Mouse (Mus musculus): ENCODE results near the gene Tbc1d20. TPM values are rescaled to one million over a fixed set of nuclear protein-coding genes. Genes with fewer than 3 reads are reported as not detected.

Tbc1d20 gene
- 10 to 100 TPM; 19.4 to 42.5 TPM for polyA plus RNA-seq (2012; fragmentation: generic; extraction: Trizol)

DNA sequence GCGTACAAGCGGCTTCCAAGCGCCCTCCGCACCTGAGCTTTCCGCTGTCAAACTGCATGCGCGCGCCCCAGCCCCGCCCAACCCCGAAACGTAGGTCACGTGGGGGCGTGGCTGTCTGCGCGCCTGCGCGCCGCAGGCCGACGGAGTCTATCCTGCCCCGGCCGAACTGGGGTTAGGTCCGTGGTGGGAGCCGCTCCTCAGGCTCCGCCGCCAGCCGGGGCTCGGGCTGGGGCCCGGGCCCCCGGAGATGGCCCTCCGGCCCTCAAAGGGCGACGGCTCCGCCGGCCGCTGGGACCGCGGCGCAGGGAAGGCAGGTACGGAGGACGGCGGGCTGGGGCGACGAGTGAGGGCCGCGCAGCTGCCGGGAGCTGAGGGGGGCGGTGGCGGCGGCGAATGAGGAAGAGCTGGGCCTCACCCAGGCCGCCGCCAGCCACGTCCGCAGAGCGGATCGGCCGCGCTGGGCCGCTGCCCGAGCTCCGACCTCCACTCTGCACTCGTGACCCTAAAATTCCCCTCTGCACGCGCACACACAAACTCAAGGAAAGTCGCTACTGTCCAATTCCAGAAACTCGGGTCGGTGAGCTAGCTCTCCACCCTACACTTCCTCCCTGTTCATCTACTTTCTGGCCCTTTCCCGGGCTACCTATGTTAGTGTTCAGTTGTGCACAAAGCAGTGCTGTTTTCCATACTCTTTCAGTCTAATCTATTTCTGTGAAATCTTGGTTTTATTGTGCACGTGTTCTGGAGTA is at the start of gene Tbc1d20:
TSS of gene Tbc1d20 (plus strand) at position 102 of the 749 bp plus-strand sequence.

DNA sequence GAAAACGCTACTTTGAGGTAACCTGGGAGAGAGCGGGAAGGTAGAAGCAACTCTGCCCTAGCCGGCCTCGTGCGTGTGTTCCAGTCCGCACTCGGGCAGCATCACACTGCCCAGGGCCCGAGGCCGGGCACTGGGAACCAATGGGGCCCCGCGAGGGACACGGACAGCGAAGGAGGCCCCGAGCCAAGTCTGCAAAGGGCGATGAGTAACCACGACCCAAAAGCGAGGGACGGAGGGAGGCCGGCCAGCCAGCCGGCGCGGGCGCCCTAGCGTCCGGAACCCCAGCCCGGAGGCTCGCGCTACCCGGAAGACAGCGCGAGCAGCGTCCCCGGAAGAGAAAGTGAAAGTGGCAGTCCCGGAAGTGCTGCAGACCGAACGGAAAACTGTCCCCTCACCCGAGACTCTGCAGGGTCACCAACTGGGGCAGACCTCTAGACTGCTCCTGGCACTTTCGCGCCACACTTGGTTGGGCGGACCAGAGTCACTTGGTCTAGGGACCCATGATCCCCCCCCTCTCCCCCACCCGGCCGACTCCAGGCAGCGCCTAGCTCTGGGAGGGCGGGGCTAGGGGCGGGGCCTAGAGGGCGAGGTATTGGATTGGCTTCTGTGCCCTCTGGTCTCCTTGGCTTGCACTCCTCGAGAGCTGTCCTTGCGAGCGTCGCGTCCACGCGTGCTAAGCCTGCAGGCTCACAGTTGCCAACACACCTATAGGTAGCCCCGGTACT is 38.6 kb downstream of the Tbc1d20 start, which contains the start of gene Rbck1:
TSS of gene Rbck1 (minus strand) at position 553 of the 725 bp plus-strand sequence.

DNA sequence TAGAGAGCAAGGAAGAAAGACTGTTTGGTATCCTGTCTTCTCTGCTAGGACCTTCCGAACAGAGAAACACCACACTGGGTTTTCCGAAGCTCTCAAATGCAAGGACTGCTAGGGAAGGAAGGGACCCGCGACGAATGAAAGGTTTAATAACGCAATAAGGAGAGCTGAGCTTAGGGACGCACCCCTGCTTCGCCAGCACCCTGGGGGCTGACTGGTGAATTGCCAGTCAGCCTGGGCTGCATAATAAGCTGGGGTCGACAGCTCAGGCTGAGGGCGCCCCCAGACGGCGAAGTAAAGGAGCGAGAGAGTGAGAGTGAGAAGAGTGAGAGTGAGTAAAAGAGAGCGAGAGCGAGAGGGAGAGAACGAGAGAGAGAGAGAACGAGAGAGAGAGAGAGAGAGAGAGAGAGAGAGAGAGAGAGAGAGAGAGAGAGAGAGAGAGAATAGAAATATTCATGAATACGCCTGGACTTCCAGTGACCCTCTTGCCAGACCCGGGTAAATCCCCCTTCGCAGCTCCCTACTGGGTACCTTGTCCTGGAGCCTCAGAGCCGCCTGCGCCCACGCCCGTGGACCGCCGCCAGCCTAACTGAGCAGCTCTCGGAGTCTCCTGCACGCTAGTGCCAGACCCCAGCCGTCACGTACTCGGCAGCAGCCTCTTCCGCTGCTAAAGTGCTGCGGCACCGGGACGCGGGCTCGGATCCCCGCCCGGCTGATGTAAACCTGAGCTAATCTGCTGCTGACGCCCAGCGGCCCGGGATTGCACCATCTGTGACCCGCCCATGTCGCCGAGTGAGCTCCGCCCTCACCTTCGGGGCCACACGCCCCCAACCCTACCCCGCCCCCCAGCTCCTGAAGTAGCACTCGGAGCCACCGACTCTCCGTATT is 49.9 kb downstream of the Tbc1d20 start, which contains the start of gene Trib3:
TSS of gene Trib3 (minus strand) at position 704 of the 885 bp plus-strand sequence.

Other genes with a start within 250 kb of the Tbc1d20 start
- not detected for gene Scrt2, start 212.3 kb upstream of the Tbc1d20 start, polyA plus RNA-seq (2012; fragmentation: generic; extraction: Trizol)
- 10 to 100 TPM; 18.0 to 24.9 TPM for gene Srxn1, start 188.3 kb upstream of the Tbc1d20 start, polyA plus RNA-seq (2012; fragmentation: generic; extraction: Trizol)
- gene Tcf15, start 150.3 kb upstream of the Tbc1d20 start, polyA plus RNA-seq (2012; fragmentation: generic; extraction: Trizol), result not detected
- 10 to 100 TPM in 1 of 2 experiments, 1 to 10 TPM in 1; 3.3 to 25.6 TPM for gene Csnk2a1, start 67.0 kb upstream of the Tbc1d20 start, polyA plus RNA-seq (2012; fragmentation: generic; extraction: Trizol)
- 10 to 100 TPM; 59.3 to 79.2 TPM for gene Rbck1, start 38.8 kb downstream of the Tbc1d20 start, polyA plus RNA-seq (2012; fragmentation: generic; extraction: Trizol)
- 1 to 10 TPM; 3.7 to 5.4 TPM for gene Trib3, start 50.2 kb downstream of the Tbc1d20 start, polyA plus RNA-seq (2012; fragmentation: generic; extraction: Trizol)
- not detected for gene Nrsn2, start 82.8 kb downstream of the Tbc1d20 start, polyA plus RNA-seq (2012; fragmentation: generic; extraction: Trizol)
- gene Sox12, start 104.2 kb downstream of the Tbc1d20 start, polyA plus RNA-seq (2012; fragmentation: generic; extraction: Trizol), result 1 to 10 TPM; 6.7 to 9.7 TPM
- gene Zcchc3, start 121.2 kb downstream of the Tbc1d20 start, polyA plus RNA-seq (2012; fragmentation: generic; extraction: Trizol), result under 1 TPM; 0.26 to 0.84 TPM
- not detected for gene 6820408C15Rik, start 121.8 kb downstream of the Tbc1d20 start, polyA plus RNA-seq (2012; fragmentation: generic; extraction: Trizol)
- gene Defb23, start 170.8 kb downstream of the Tbc1d20 start, polyA plus RNA-seq (2012; fragmentation: generic; extraction: Trizol), result not detected
- not detected for gene Defb20, start 183.2 kb downstream of the Tbc1d20 start, polyA plus RNA-seq (2012; fragmentation: generic; extraction: Trizol)
- not detected for gene Defb22, start 196.3 kb downstream of the Tbc1d20 start, polyA plus RNA-seq (2012; fragmentation: generic; extraction: Trizol)
- not detected for gene Defb26, start 217.9 kb downstream of the Tbc1d20 start, polyA plus RNA-seq (2012; fragmentation: generic; extraction: Trizol)
- gene Defb28, start 224.4 kb downstream of the Tbc1d20 start, polyA plus RNA-seq (2012; fragmentation: generic; extraction: Trizol), result not detected
- gene Defb29, start 246.3 kb downstream of the Tbc1d20 start, polyA plus RNA-seq (2012; fragmentation: generic; extraction: Trizol), result not detected

Measured in C3H10T1/2 (cell line).